ENCODE assay signal across 21 mouse cellular contexts in genomic region chr3:41436238-41436637, GRCm38 (mm10).
A peak's percentile ranks its signal among the peaks of the same experiment; 100 is the strongest.
DNase-seq lines count a peak whose midpoint lies in the region.
"Had no signal": no experiment of that assay in that cellular context is flagged by ENCODE, and none has a peak within 500 bp of the region (broad histone marks: within the 10 kb centered on the region; RNA-seq: fewer than 3 reads in every experiment).

No protein-coding gene starts in this region.

- H3K27me3 ChIP-seq in heart, embryonic 10.5 days (ENCODE audit: insufficient read depth, poor library complexity, severe bottlenecking) = no peaks in the 10 kb centered on the region
- 0 out of 2 replicates have a peak, but pooled peaks cover 3% of the 10 kb centered on the region for H3K27me3 ChIP-seq in hindbrain, embryonic 10.5 days (ENCODE audit: insufficient read depth, poor library complexity, severe bottlenecking)
- H3K27me3 ChIP-seq: heart, embryonic 15.5 days; hindbrain, embryonic 13.5 days; kidney, embryonic 15.5 days; liver, embryonic 13.5 days; midbrain, embryonic 12.5 days had no signal

- intact Hi-C loops in heart, postnatal 36 days (cut with DNase I) = no loop called here

- 89% methylated on average over 8 of the region's 8 CpGs for WGBS in heart, embryonic 10.5 days
- WGBS in hindbrain, embryonic 10.5 days = 93% methylated on average over 8 of the region's 8 CpGs

- no peaks in the 10 kb centered on the region for H3K4me1 ChIP-seq in heart, embryonic 10.5 days
- H3K4me1 ChIP-seq in hindbrain, embryonic 10.5 days (replicated peaks) = no peaks in the 10 kb centered on the region
- H3K4me1 ChIP-seq: heart, embryonic 15.5 days; hindbrain, embryonic 13.5 days; kidney, embryonic 15.5 days; liver, embryonic 13.5 days; midbrain, embryonic 12.5 days had no signal

- no peaks in the 10 kb centered on the region for H3K9me3 ChIP-seq in heart, embryonic 10.5 days
- H3K9me3 ChIP-seq in hindbrain, embryonic 10.5 days = no peaks in the 10 kb centered on the region
- H3K9me3 ChIP-seq: heart, embryonic 15.5 days; hindbrain, embryonic 13.5 days; kidney, embryonic 15.5 days; liver, embryonic 13.5 days; midbrain, embryonic 12.5 days had no signal

- peak; percentile 25 for DNase-seq in heart, adult 8-10 months (ENCODE audit: low spot score)
- DNase-seq in heart, embryonic 10.5 days (ENCODE audit: low spot score) = no peak
- peak; percentile 61 for DNase-seq in 3T3-L1 (ENCODE audit: low read depth, low spot score)
- peak; percentile 16 for DNase-seq in brain, adult 2 months (ENCODE audit: low read depth, low spot score)
- DNase-seq in heart, postnatal 36 days = peak; percentile 21 to 23
- DNase-seq in layer of hippocampus, adult 8-10 months (ENCODE audit: low spot score in 2 of 2) = no peak
- DNase-seq in hindbrain, embryonic 10.5 days (ENCODE audit: low spot score) = no peak
- DNase-seq: cerebellum, adult 18-20 months; cerebellum, postnatal 14 days; forebrain, postnatal 0 days; kidney, adult 11 months; kidney, postnatal 36 days; liver, embryonic 13.5 days; lung, adult 2 months; right cerebral cortex, postnatal 25 days; thymus, postnatal 25 days had no signal

- H3K36me3 ChIP-seq in heart, embryonic 10.5 days = no peaks in the 10 kb centered on the region
- no peaks in the 10 kb centered on the region for H3K36me3 ChIP-seq in hindbrain, embryonic 10.5 days
- H3K36me3 ChIP-seq: heart, embryonic 15.5 days; hindbrain, embryonic 13.5 days; kidney, embryonic 15.5 days; liver, embryonic 13.5 days; midbrain, embryonic 12.5 days had no signal

- no peak overlapping the region for H3K4me3 ChIP-seq in heart, embryonic 10.5 days
- no peak overlapping the region for H3K4me3 ChIP-seq in hindbrain, embryonic 10.5 days
- H3K4me3 ChIP-seq: heart, embryonic 15.5 days; hindbrain, embryonic 13.5 days; kidney, embryonic 15.5 days; left cerebral cortex, adult 2 months; liver, embryonic 13.5 days; midbrain, embryonic 12.5 days had no signal

- no peak overlapping the region for H3K27ac ChIP-seq in heart, embryonic 10.5 days
- no peak overlapping the region for H3K27ac ChIP-seq in hindbrain, embryonic 10.5 days
- H3K27ac ChIP-seq: heart, embryonic 15.5 days; hindbrain, embryonic 13.5 days; kidney, embryonic 15.5 days; left cerebral cortex, adult 2 months; liver, embryonic 13.5 days; midbrain, embryonic 12.5 days had no signal

Comparison
In these comparisons a context has a peak if more than half of its experiments do, and no peak if none do; other contexts are left out.
1. DNase-seq: peak in heart, adult 8-10 months (single experiment), 3T3-L1 (single experiment), brain, adult 2 months (single experiment) and heart, postnatal 36 days (2 of 2); none in heart, embryonic 10.5 days (single experiment), layer of hippocampus, adult 8-10 months (0 of 2) and hindbrain, embryonic 10.5 days (single experiment).